Mouse (Mus musculus): ENCODE data around the gene Nxt2. TPM values are rescaled to one million over a fixed set of nuclear protein-coding genes. Genes with fewer than 3 reads are reported as not detected.
"Not testable (repeated sequence)": the region's sequence is repeated elsewhere in the genome, so short reads cannot be mapped to it uniquely, and the experiment has no call there.

Nxt2 gene
- 10 to 100 TPM; 28.9 to 32.3 TPM for total RNA-seq (2021)

GRCm38 (mm10) chrX:142226542-142226941 is at the start of gene Nxt2:
Gene Nxt2, plus strand, starts transcription at chrX:142226770.
- intact Hi-C loops (cut with DNase I): no loop called here
- no peak for DNase-seq (ENCODE audit: low spot score in 2 of 2)

DNA sequence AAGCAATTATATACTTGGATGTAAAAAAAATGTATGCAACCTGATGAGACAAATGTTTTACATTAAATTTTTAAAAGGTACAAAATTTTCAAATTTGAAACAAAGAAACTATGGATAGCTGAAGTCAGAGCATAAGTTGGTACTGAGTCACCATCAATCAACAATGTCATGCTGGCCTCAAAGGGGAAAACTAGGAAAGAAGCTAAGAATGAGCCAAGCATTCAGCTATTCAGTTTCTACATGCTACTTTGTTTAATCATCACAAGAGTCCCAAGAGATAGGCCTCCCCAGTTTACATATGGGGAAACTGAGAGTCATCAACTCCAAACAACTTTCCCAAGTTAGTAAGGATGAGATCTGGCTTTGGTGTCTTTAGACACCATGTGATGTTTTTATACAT is 49.6 kb upstream of the Nxt2 start:
- intact Hi-C loops (cut with DNase I): no loop called here
- DNase-seq (ENCODE audit: low spot score in 2 of 2): no peak

DNA sequence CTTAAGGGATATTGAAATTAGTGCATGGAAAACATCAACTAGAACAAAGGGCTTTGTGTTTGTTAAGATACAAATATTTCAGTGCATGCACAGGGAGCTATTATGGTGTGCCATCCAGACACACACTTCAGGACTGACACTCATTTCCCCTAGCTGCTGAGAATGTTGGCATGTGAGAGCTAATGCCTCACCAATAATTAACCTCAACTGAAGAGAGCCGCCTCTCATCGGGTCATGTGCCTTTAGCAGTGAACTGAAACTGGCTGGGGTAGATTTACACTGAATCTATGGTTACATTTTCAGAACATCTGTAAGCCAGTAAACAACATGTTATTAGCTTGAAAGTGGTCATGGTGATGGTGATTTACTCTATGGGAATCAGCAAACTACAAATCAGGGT is 44.5 kb upstream of the Nxt2 start:
- DNase-seq (ENCODE audit: low spot score in 2 of 2): no peak
- intact Hi-C loops (cut with DNase I): loop anchor here (10.0 kb wide), 1 partner anchor 967 kb away; no protein-coding TSS in a partner anchor

DNA sequence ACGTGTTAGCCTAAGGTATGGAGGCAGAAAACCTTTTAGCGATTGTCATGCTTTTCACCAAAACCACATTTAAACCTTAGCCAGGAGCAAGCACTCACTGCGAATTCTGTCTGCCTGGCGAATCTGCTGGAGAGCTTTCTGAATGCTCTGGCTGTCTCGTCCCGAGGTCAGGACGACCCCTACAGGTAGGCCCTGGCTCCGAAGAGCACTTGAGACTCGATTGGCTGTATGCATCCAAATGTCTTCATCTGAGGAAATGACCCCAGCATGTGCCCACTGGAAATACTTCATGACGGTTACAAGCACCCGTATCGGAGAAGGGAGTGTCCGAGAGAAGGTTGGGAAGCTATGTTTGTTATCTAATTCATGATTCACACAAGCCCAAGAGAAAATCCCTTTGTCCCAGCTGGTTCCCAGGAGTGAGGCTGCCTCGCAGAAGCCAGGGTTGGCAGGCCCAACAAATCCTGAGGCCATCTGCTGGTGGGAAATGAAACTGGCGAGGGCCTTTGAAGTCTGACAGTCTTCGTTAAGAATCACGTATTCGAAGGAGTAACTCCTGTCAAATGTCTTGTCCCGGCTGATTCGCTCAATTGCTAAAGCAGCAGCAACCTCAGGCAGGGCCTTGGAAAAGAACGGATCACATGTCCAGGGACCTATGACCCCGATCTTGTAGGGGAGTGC is 37.4 kb upstream of the Nxt2 start:
- DNase-seq (ENCODE audit: low spot score in 2 of 2): peak; percentile 42 to 51
- intact Hi-C loops (cut with DNase I): loop anchor here (10.0 kb wide), 1 partner anchor 974 kb away; no protein-coding TSS in a partner anchor

DNA sequence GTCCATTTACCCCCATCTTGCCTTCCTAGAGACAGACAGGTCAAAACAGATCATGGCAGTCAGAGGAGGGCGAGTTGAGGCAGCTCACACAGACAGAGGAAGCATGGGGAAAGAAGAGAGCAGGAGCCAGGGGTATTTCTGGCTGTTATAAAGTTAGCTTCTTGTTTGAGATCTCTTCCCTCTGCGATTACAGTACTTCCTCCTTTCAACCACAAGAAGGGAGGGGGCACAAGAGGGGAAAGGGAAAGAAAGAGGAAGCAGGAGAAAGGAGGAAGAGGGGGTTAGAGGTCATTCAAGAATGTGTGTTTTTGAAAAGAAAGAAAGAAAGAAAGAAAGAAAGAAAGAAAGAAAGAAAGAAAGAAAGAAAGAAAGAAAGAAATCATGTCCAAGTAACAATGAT is 36.2 kb upstream of the Nxt2 start:
- intact Hi-C loops (cut with DNase I): no loop called here
- peak in 1 of 2 experiments; percentile 1 for DNase-seq (ENCODE audit: low spot score in 2 of 2)

GRCm38 (mm10) chrX:142194420-142194819 is 32.1 kb upstream of the Nxt2 start:
- intact Hi-C loops (cut with DNase I): no loop called here

DNA sequence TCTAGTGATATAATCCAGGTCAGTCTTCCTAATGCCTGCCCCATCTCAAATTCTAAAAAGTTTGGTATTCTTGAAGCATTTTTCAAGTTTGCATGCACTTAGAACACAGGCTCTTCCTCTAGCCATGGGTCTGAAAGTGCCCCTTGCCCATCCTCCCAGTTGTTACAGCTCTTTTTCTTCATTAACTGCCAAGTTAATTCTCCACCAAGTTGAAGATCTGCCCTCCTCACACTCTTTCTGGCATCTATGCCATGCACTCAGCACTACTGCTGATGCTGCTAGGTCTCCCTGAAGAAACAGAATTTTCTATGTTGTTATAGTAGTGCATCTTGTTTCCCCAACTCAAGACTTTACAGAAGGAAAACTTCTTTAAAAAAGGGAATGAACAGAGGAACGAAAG is 31.0 kb upstream of the Nxt2 start:
- no peak for DNase-seq (ENCODE audit: low spot score in 2 of 2)
- intact Hi-C loops (cut with DNase I): no loop called here

More at GRCm38 (mm10) chrX:142194420-142194819, 32.1 kb upstream of the Nxt2 start:
- DNase-seq (ENCODE audit: low spot score in 2 of 2): peak in 1 of 2 experiments; percentile 21

DNA sequence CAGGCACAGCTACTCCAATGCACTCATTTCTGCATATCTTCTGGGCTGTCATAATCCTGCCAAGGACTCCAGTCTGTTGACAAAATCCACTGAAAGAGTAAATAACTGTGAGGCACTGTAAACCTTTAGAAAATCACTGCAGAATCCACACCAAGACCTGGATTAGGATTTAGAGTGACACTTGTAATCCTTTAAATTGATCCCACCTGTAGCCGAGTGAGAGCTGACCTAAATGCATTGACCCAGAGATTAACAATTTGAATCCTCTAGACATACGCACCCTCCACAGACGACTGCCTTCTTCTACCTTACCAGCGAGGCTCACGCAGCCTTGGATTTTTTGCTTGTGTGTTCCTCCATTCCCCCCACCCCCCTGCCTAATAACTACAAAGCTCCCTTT is 29.7 kb upstream of the Nxt2 start, which contains the start of gene Gucy2f:
Gene Gucy2f (minus strand): TSS at position 101 of the 400 bp plus-strand sequence.
- intact Hi-C loops (cut with DNase I): no loop called here
- no peak for DNase-seq (ENCODE audit: low spot score in 2 of 2)

DNA sequence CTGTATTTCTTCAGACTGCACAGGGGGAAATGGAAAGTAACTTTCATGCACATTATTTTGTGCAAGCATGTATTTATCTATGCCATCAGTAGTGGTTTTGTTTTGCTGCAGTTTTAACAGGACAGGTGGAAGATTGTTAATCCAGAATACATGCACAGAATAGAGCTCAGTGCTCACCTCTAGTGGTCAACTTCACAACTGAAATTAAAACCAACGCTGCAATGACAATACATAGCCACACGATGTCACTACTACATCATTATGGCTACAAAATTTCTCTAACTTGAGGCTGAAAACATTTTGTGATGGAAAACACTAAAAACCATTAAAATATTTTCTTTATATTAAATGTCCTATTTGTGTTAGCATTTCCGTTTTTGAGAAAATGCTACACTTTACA is 26.3 kb upstream of the Nxt2 start:
- intact Hi-C loops (cut with DNase I): loop anchor here (1.0 kb wide), 1 partner anchor 114 kb away; no protein-coding TSS in a partner anchor
- peak; percentile 62 to 69 for DNase-seq (ENCODE audit: low spot score in 2 of 2)

- intact Hi-C loops (cut with DNase I): no loop called here
- DNase-seq (ENCODE audit: low spot score in 2 of 2): no peak
Measured at GRCm38 (mm10) chrX:142227398-142228054, 956 bp downstream of the Nxt2 start.

DNA sequence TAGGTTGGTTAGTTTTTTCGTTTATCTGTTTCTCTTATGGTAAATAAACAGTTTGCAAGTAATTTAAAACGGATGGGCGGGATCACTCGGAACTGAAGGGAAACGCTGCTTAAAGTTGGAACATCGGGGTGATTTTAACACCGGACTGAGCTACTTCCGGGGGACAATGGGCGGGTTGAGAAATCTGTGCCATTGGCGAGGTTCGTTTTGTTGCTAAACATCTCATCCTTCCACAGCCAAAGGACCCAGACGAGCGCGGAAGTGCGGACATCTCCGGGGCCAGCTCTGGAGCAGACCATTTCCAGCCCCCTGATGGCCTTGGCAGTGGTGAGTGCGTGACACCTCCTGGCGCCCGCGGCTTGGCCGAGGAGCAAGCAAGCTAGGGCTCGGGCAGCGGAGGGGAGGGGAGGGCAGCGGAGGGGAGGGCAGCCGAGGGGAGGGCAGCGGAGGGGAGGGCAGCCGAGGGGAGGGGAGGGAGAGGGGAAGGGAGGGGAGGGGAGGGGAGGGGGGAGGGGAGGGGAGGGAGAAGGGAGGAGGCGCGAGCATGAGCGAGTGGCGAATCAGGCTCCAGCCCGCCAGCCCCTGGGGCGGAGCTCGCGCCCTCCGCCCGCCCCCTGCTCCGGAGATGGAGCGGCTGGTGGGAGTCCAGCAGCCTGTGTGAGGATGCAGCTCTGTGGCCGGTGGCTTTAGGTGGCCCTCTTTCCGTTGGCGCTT is 1.6 kb downstream of the Nxt2 start:
- intact Hi-C loops (cut with DNase I): no loop called here
- DNase-seq (ENCODE audit: low spot score in 2 of 2): peak; percentile 69 to 75

DNA sequence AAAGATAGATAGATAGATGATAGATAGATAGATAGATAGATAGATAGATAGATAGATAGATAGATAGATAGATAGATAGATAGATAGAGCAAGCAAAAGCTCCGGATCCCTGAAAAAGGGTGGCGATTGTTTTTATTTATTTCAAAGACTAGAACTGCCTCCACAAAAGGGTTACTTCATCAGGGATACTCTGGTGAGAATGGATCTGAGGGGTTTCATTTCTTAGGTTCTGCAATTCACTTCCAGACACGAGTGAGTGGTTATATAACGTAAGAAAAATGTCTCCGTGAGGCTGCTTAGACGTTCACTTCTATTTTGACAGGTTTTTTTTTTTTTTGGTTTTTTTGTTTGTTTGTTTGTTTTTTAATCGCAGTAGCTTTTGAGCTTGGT is 2.2 kb downstream of the Nxt2 start:
- DNase-seq (ENCODE audit: low spot score in 2 of 2): no peak
- intact Hi-C loops (cut with DNase I): no loop called here

- intact Hi-C loops (cut with DNase I): loop anchor here (5.0 kb wide), 1 partner anchor 76 kb away; no protein-coding TSS in a partner anchor
- not testable (repeated sequence) for DNase-seq (ENCODE audit: low spot score in 2 of 2)
Measured at GRCm38 (mm10) chrX:142236146-142236545, 9.6 kb downstream of the Nxt2 start.

DNA sequence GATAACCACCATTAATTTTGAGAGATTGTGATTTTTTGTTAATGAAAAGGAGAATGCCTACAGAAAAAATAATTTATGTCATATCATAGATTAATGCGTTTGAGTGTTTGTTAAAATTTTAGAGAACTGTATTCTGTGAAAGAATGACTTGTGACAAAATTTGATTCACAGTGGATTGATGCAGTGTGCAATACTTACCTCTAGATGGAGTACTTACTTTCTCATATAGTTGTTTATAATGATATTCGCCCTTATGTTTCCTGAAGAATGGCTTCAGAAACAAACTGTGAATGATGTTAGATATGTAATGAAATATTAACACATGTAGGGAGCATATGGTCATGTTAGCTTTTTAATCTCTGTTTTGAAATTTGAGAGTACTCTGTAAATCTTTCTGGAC is 10.5 kb downstream of the Nxt2 start:
- intact Hi-C loops (cut with DNase I): loop anchor here (5.0 kb wide), 1 partner anchor 75 kb away; no protein-coding TSS in a partner anchor
- DNase-seq (ENCODE audit: low spot score in 2 of 2): no peak

- no peak for DNase-seq (ENCODE audit: low spot score in 2 of 2)
- intact Hi-C loops (cut with DNase I): no loop called here
Measured at GRCm38 (mm10) chrX:142245682-142246327, 19.2 kb downstream of the Nxt2 start.

DNA sequence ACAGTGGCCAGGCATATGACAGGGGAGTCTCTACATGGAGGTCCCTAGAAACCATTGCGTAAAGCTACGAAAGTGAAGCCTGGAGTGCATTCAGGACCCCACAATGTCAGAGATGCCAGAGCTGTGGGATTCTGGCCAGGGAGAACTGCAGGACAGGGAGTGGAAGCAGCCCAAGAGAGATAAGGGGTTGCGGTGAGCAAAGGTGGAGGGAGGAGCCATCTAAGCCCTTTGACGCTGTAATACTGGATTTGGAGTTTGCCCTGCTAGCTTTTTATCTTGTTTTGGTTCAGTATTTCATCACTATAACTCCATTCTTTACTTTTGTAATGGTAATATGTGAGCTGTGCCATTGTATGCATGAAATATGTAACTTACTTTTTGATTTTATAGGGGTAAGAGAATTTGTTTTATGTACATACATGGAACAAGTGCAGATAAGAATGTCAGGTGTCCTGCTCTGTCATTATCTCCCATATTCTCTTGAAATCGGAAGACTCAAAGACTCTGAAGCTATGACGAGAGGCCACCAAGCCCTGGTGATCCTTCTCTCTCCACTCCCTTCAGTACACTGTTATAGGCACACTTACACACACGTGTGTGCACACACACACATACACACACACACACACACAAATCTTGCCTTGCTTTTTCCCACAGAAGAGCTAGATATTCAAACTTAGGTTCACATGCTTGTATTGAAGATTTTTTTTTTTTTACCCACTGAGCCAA is 23.6 kb downstream of the Nxt2 start:
- DNase-seq (ENCODE audit: low spot score in 2 of 2): no peak
- intact Hi-C loops (cut with DNase I): no loop called here

DNA sequence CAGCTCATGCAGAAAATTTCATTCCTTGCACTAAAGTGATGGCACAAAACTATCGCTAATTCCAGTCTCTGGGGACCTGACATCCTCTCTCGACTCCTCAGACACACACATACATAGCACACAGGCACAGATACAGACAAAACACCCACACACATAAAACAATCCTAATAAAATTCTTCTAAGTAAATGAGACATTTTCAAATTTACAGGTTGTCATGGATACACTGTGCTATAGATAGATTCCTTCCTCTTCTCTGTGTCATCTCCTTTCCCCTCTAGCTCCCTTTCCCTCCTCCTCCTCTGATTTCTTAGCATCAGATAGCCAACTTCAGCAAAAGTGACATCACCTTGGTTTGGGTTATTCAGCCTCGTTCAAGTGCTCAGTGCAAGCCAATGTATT is 49.5 kb downstream of the Nxt2 start:
- intact Hi-C loops (cut with DNase I): no loop called here

DNA sequence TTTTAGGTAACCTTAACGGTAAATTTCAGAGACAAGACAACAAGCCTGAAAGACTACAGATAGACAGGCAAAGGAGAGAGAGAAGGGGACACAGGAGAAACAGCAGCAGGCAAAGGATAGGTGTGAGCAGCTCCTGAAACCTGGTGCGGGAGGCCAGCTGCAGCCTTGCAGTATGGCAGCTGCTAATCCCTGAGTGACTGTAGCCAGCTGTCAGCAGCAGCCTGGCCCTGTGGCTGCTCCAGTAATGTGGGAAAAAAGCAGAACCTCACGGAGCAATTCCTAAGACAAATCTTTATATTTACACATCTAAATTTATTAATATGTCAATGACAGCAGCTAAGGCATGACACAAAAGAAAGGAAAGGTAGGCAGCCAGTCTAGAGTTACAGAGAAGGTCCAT is 50.0 kb downstream of the Nxt2 start:
- DNase-seq (ENCODE audit: low spot score in 2 of 2): no peak
- intact Hi-C loops (cut with DNase I): no loop called here

More for the DNA sequence above, 49.5 kb downstream of the Nxt2 start:
- DNase-seq (ENCODE audit: low spot score in 2 of 2): peak in 1 of 2 experiments; percentile 1

- no peak for DNase-seq (ENCODE audit: low spot score in 2 of 2)
- intact Hi-C loops (cut with DNase I): loop anchor here (10.0 kb wide), 1 partner anchor 681 kb away; no protein-coding TSS in a partner anchor
Measured at GRCm38 (mm10) chrX:142285905-142286304, 59.3 kb downstream of the Nxt2 start.

Measured in left cerebral cortex, postnatal 25 days (tissue).